Mouse (Mus musculus): ENCODE data around the gene Lysmd4. TPM values are rescaled to one million over a fixed set of nuclear protein-coding genes. Genes with fewer than 3 reads are reported as not detected.
"Not testable (repeated sequence)": the region's sequence is repeated elsewhere in the genome, so short reads cannot be mapped to it uniquely, and the experiment has no call there.

Gene Lysmd4
- polyA plus RNA-seq, 1 experiment from 2014 or later = 14.9 TPM

- Histone ChIP-seq H3K9me3 (replicated peaks) (no peaks in the 10 kb centered on the region), H3K9ac (no peak overlapping the region), H3K27ac (ENCODE audit: poor library complexity, severe bottlenecking) (no peak overlapping the region), H3K4me1 (replicated peaks) (peaks cover 37% of the 10 kb centered on the region), H3K36me3 (peaks cover 42% of the 10 kb centered on the region), H3K4me3 (no peak overlapping the region), H3K4me2 (no peak overlapping the region), H3K27me3 (replicated peaks) (no peaks in the 10 kb centered on the region)
- ATAC-seq (ENCODE audit: insufficient number of reproducible peaks, low FRiP score) = no peak
- 91% methylated on average over 14 of the region's 14 CpGs for WGBS
Measured at GRCm38 (mm10) chr7:67232504-67232903, 10.2 kb downstream of the Lysmd4 start.

DNA sequence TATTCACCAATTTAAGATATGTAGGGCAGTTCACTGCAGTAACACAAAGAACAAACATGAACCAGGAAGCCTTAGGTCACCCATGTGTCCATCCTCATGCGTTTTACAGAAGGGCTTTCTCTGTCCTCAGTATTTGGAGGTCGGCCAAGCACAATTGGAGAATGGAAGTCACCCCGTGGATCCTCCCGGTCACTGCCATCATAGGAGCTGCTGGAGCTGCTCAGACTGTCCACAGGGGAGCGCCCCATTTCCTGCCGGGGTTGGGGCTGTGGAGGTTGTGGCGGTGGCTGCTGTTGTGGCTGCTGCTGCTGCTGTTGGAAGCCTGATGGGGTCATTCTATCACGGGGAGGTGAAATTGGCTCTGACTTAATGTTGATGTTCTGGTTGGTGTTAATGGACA, 12.5 kb downstream of the Lysmd4 start:
- no peak overlapping the region for H3K4me2 ChIP-seq
- whole genome bisulfite sequencing = 52% methylated on average over 8 of the region's 8 CpGs
- H3K36me3 ChIP-seq = peaks cover 61% of the 10 kb centered on the region
- no peak overlapping the region for H3K27ac ChIP-seq (ENCODE audit: poor library complexity, severe bottlenecking)
- H3K27me3 ChIP-seq (replicated peaks) = no peaks in the 10 kb centered on the region
- no peaks in the 10 kb centered on the region for H3K9me3 ChIP-seq (replicated peaks)
- peaks cover 38% of the 10 kb centered on the region for H3K4me1 ChIP-seq (replicated peaks)
- H3K9ac ChIP-seq = no peak overlapping the region
- no peak overlapping the region for H3K4me3 ChIP-seq
- ATAC-seq (ENCODE audit: insufficient number of reproducible peaks, low FRiP score) = peak; percentile 44; the same call in 1 of the 2 replicates

DNA sequence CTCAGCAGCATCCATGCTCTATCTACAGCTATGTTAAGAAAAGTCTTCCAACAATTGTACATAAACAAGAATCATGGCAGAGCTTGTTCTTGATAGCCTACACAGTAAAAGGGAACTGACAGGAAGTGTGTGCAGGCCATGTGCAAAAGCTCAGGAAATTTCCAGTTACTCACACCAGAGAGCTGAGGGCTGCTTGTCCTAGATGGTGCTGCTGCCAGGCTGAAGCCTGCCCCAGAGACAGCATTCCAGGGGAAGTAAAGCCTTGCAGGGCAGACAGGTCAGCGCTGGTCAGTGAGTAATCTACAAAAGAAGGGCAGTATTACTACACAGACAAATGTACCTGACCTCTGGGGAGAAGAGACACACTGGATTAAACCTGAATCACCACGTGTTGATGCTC, 14.0 kb downstream of the Lysmd4 start:
- no peak overlapping the region for H3K4me3 ChIP-seq
- no peak overlapping the region for H3K27ac ChIP-seq (ENCODE audit: poor library complexity, severe bottlenecking)
- H3K27me3 ChIP-seq (replicated peaks) = no peaks in the 10 kb centered on the region
- no peak overlapping the region for H3K4me2 ChIP-seq
- H3K4me1 ChIP-seq (replicated peaks) = peaks cover 24% of the 10 kb centered on the region
- no peak overlapping the region for H3K9ac ChIP-seq
- 75% methylated on average over 2 of the region's 2 CpGs for WGBS
- H3K9me3 ChIP-seq (replicated peaks) = no peaks in the 10 kb centered on the region
- peaks cover 63% of the 10 kb centered on the region for H3K36me3 ChIP-seq
- no peak for ATAC-seq (ENCODE audit: insufficient number of reproducible peaks, low FRiP score)

DNA sequence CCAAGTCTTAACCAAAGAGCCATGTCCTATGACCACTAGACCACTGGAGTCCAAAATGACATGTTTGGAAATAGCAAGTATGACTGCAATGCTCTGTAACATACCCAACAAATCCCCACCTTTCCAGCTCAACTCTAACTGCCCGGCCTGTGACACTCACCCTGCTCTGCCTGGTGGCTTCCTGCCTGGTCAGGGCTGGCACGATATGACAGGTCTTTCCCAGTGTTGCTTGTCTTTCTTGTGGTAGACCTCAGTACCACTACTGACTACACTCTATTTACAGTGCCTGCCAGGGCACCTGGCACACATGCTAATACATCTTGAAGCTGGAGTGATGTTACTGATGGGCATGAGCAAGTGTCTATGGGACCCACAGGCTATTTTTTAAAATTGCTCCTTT, 15.4 kb downstream of the Lysmd4 start:
- H3K9ac ChIP-seq = no peak overlapping the region
- no peak overlapping the region for H3K4me2 ChIP-seq
- no peak overlapping the region for H3K27ac ChIP-seq (ENCODE audit: poor library complexity, severe bottlenecking)
- WGBS = 89% methylated on average over 2 of the region's 2 CpGs
- H3K27me3 ChIP-seq (replicated peaks) = no peaks in the 10 kb centered on the region
- ATAC-seq (ENCODE audit: insufficient number of reproducible peaks, low FRiP score) = no peak
- H3K4me3 ChIP-seq = no peak overlapping the region
- H3K36me3 ChIP-seq = peaks cover 52% of the 10 kb centered on the region
- peaks cover 22% of the 10 kb centered on the region for H3K4me1 ChIP-seq (replicated peaks)
- no peaks in the 10 kb centered on the region for H3K9me3 ChIP-seq (replicated peaks)

DNA sequence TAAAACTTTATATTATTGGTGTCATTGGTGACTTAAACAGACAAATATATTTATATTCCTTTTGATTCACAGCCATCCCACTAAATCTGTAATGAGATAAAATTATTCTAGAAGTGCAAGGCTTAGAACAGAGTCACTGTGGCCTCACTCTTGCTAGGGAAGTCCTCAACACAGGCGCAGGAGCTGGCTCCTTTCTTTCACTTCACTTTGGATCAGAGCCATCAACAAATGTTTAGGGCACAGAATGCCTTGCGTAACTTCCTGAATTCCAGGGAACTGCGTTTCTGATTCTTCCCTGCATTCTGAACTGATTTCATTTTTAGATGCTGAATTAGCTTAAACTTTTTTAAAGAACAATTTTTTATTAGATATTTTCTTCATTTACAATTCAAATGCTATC, 19.6 kb downstream of the Lysmd4 start:
- WGBS = 74% methylated on average over 3 of the region's 3 CpGs

DNA sequence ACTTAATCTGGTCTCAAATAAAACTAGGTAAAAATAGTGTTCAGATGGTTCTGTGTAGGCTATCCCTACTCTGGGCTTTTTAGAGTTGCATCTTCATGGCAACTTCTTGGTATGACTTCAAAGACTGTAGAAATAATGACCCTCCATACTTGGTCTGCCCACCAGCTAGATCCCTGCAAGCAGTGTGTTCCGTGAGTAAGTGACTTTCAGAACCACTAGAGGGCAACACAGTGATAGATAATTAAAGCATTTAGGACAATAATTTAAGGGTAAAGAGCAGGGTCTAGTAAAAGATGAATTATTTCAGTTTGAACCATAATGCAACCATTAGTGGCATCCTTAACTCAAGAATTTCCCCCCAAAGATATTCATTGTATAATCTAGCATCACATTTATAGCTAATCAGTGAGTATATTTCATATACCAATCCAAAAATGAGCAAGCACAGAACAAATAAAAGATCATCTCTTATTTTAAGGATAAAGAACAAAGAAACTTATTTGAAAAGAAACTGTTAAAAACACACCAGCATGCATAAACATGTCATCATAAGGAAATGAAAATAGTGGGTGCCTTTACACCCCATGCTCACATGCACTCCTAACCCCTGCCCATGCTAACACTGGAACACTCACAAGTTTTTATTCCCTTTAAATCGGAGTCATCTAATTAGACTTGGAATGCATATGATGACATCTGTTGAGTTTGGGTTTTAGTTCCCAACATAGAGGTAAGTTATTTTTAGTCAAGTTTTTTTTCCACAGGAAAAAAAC, 21.0 kb downstream of the Lysmd4 start:
- H3K36me3 ChIP-seq = peaks cover 28% of the 10 kb centered on the region
- no peaks in the 10 kb centered on the region for H3K9me3 ChIP-seq (replicated peaks)
- no peak overlapping the region for H3K27ac ChIP-seq (ENCODE audit: poor library complexity, severe bottlenecking)
- WGBS = 48% methylated on average over 2 of the region's 2 CpGs
- ATAC-seq (ENCODE audit: insufficient number of reproducible peaks, low FRiP score) = no peak
- no peak overlapping the region for H3K4me2 ChIP-seq
- H3K9ac ChIP-seq = no peak overlapping the region
- no peak overlapping the region for H3K4me3 ChIP-seq
- peaks cover 17% of the 10 kb centered on the region for H3K4me1 ChIP-seq (replicated peaks)
- no peaks in the 10 kb centered on the region for H3K27me3 ChIP-seq (replicated peaks)

More for the DNA sequence above, 19.6 kb downstream of the Lysmd4 start:
- Histone ChIP-seq H3K4me1 (replicated peaks) (peaks cover 17% of the 10 kb centered on the region), H3K27ac (ENCODE audit: poor library complexity, severe bottlenecking) (no peak overlapping the region), H3K9ac (no peak overlapping the region), H3K4me2 (no peak overlapping the region), H3K27me3 (replicated peaks) (no peaks in the 10 kb centered on the region), H3K9me3 (replicated peaks) (no peaks in the 10 kb centered on the region), H3K4me3 (no peak overlapping the region), H3K36me3 (peaks cover 26% of the 10 kb centered on the region)
- no peak for ATAC-seq (ENCODE audit: insufficient number of reproducible peaks, low FRiP score)

- Histone ChIP-seq H3K4me3 (no peak overlapping the region), H3K4me1 (replicated peaks) (peaks cover 12% of the 10 kb centered on the region), H3K9me3 (replicated peaks) (no peaks in the 10 kb centered on the region), H3K27ac (ENCODE audit: poor library complexity, severe bottlenecking) (no peak overlapping the region), H3K4me2 (no peak overlapping the region), H3K9ac (no peak overlapping the region), H3K27me3 (replicated peaks) (no peaks in the 10 kb centered on the region), H3K36me3 (peaks cover 23% of the 10 kb centered on the region)
- no peak for ATAC-seq (ENCODE audit: insufficient number of reproducible peaks, low FRiP score)
- 32% methylated on average over 4 of the region's 4 CpGs for WGBS
Measured at GRCm38 (mm10) chr7:67243894-67244282, 21.5 kb downstream of the Lysmd4 start.

- peaks cover 20% of the 10 kb centered on the region for H3K36me3 ChIP-seq
- WGBS = 75% methylated on average over 1 of the region's 1 CpGs
- H3K27me3 ChIP-seq (replicated peaks) = no peaks in the 10 kb centered on the region
- no peak overlapping the region for H3K9ac ChIP-seq
- no peaks in the 10 kb centered on the region for H3K9me3 ChIP-seq (replicated peaks)
- no peak for ATAC-seq (ENCODE audit: insufficient number of reproducible peaks, low FRiP score)
- no peak overlapping the region for H3K4me3 ChIP-seq
- H3K27ac ChIP-seq (ENCODE audit: poor library complexity, severe bottlenecking) = no peak overlapping the region
- no peak overlapping the region for H3K4me2 ChIP-seq
- H3K4me1 ChIP-seq (replicated peaks) = peaks cover 6% of the 10 kb centered on the region; the same call in 1 of the 2 replicates
Measured at GRCm38 (mm10) chr7:67245255-67245654, 22.9 kb downstream of the Lysmd4 start.

GRCm38 (mm10) chr7:67246067-67246466, 23.7 kb downstream of the Lysmd4 start:
- Histone ChIP-seq H3K36me3 (peaks cover 21% of the 10 kb centered on the region), H3K9me3 (replicated peaks) (no peaks in the 10 kb centered on the region), H3K4me2 (no peak overlapping the region), H3K27me3 (replicated peaks) (no peaks in the 10 kb centered on the region), H3K4me3 (no peak overlapping the region), H3K4me1 (replicated peaks) (peaks cover 6% of the 10 kb centered on the region; the same call in 1 of the 2 replicates), H3K27ac (ENCODE audit: poor library complexity, severe bottlenecking) (no peak overlapping the region), H3K9ac (no peak overlapping the region)
- ATAC-seq (ENCODE audit: insufficient number of reproducible peaks, low FRiP score) = no peak
- 78% methylated on average over 2 of the region's 2 CpGs for WGBS

DNA sequence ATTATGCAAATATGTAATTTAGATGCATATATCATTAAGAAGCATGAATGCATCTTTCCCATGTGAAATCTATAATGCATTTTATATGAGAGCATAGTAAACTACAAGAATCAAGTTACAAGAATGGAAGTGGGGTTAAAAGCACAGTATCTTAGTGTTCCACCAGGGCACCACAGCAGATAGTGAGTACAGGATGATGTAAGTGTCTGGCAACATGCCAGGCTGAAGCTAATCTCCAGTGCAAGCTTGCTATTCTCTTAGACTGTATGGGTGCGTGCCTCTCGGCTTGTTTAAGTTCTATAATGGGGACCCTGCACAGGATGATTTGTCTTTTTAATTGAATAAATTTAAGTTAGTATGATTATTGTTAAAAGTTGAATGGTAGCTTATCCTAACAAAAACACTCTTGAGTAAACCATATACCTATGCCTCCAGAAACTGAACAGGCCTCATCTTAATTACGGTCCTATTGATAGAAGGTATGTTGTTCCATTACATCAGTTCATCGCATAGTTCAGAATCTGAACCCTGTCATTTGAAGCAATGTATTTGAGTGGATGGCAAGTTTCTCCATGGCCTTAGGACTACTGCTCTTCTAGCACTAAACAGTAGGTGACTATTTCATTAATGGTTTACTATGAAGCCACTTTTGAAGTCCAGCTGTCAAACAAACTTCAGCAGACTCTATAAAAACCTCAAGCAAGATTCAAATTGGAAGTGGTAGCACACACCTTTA, 37.7 kb downstream of the Lysmd4 start:
- peaks cover 34% of the 10 kb centered on the region for H3K36me3 ChIP-seq
- no peaks in the 10 kb centered on the region for H3K27me3 ChIP-seq (replicated peaks)
- H3K4me2 ChIP-seq = no peak overlapping the region
- WGBS = 30% methylated on average over 4 of the region's 4 CpGs
- H3K9ac ChIP-seq = no peak overlapping the region
- ATAC-seq (ENCODE audit: insufficient number of reproducible peaks, low FRiP score) = peak; percentile 94
- H3K27ac ChIP-seq (ENCODE audit: poor library complexity, severe bottlenecking) = peak overlapping the region; percentile 76
- peaks cover 9% of the 10 kb centered on the region for H3K4me1 ChIP-seq (replicated peaks)
- no peak overlapping the region for H3K4me3 ChIP-seq
- no peaks in the 10 kb centered on the region for H3K9me3 ChIP-seq (replicated peaks)

- Histone ChIP-seq H3K4me2 (0 out of 2 replicates have a peak overlapping the region, but pooled peaks have one; percentile 24), H3K27ac (ENCODE audit: poor library complexity, severe bottlenecking) (peak overlapping the region; percentile 64; the same call in 1 of the 2 replicates), H3K4me1 (replicated peaks) (peaks cover 24% of the 10 kb centered on the region)
- not testable (repeated sequence) for H3K9ac ChIP-seq; H3K9me3 ChIP-seq (replicated peaks); H3K27me3 ChIP-seq (replicated peaks); H3K36me3 ChIP-seq; H3K4me3 ChIP-seq
- ATAC-seq (ENCODE audit: insufficient number of reproducible peaks, low FRiP score) = peak; percentile 81
- 8% methylated on average over 4 of the region's 4 CpGs for WGBS
Measured at GRCm38 (mm10) chr7:67270447-67270846, 48.1 kb downstream of the Lysmd4 start.
